Mouse (Mus musculus) erythroid progenitor cell, adult 5-6 weeks (primary cell): Measurements from ENCODE around the gene Chst14. TPM values are rescaled to one million over a fixed set of nuclear protein-coding genes. Genes with fewer than 3 reads are reported as not detected.
A peak's percentile ranks its signal among the peaks of the same experiment; 100 is the strongest.

Source experiments
- ATAC-seq: replicated peaks from 2 replicates; pipeline ENCODE4 v1.8.0; 2016; ENCODE audit warnings: moderate number of reproducible peaks, mild to moderate bottlenecking, moderate TSS enrichment, inconsistent platforms; ENCODE audit not compliant: poor library complexity, low FRiP score, severe bottlenecking
- total RNA-seq, 2 experiments: library from RNA; stranded (forward) in 1 of 2; stranded (reverse) in 1 of 2; fragments of 150-400 nt in 1 of 2; fragments of 186-747, 209-891 nt in 1 of 2; gene quantifications; 2 replicates each; pipeline versions ENCODE4 v1.2.3 to v1.2.4; 2015 to 2017; ENCODE audit warnings: low replicate concordance in 2 of 2

The Chst14 gene
- total RNA-seq, 2 experiments from 2014 or later = not detected

DNA sequence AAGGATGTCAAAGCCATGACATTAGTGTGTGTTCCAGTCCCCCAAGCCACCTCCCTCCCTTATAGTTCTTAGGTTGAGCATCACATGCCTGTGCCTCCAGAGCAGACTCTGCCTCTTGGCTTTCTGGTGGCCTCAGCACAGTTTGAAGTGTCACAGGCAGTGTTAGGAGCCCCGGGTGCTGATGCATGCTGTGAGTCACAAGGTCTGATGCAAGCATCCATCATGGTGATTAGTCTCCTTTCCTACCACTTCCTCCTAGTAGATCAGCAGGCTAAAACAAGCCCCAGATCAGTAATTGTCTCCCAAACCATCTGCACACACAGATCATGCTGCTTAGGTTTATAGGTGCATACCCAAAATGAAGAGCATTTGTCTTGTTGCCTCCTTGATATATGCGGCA, 35.2 kb downstream of the Chst14 start:
- no peak for ATAC-seq

DNA sequence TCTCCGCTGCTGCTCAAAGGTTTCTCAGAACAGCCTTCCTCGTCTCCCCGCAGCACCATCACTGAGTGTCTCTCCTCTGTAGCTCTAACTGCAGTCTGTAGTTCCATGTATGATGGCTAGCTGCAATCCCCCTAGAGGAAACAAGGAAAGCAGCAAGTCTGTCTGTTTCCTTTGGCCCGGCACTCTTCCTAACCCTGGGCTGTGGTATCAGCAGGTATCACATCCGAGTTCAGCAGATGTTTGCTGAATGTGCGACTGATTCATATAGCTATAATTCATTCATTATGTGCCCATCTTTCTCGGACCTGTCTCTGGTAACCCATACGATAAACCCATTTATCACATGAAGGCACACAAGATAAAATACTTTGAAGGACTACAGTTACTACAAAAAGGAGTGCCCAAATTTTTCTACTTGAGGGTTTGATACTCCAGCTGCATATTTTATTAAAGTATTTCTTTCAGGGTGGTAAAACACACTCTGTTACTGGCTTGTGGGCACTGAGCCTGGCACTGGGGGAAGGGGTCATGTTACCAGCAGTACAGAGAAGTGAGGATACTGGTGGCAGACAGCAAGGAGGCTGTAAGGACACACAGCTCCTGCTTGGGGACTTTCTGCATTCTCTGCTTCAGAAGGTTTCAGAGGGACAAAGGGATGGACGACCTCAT, 36.8 kb downstream of the Chst14 start:
- peak; percentile 68 for ATAC-seq

DNA sequence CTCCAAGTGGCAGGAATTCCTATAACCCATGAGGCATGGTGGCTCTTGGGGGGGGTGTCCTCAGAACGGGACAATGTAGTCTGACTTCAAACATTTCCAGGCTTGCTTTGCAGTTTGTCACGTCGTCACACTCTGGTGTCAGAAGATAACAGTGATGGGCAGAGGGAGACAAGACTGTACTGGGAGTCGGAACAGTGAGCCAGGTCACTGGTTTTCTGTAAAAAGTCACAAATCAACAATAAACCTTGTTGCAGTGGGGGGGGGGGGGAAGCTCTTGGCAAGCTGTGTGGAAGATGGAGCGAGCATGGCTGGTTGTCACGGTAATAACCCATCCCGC, 37.3 kb downstream of the Chst14 start:
- peak; percentile 70 for ATAC-seq

DNA sequence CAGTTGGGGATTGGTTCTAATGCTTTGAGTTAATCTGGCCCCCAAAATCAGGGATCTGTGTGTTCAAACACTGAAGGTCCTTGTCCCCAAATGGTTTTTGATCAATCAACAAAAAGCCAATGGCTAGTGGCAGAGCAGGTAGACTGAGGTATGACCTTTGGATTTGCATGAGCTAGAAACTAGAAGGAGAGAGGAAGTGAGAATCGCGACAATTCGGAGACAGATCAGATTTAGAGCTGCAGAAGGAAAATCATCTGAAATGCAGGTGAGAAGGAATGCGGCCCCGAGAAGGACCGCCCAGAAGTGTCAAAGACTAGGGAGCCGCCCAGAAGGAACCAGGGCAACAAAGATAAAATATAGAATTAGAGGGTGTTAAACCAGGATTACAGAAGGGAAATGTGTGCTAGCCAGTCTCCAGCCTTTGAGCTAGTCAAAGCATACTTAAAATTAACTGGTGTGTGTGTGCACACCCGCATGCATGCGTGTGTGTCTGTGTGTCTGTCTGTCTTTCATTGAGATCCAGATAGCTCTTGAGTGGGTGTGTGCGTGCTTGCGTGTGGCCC, 43.4 kb downstream of the Chst14 start:
- no peak for ATAC-seq

- no peak for ATAC-seq
Measured at GRCm38 (mm10) chr2:118972048-118972447, 45.8 kb downstream of the Chst14 start.

DNA sequence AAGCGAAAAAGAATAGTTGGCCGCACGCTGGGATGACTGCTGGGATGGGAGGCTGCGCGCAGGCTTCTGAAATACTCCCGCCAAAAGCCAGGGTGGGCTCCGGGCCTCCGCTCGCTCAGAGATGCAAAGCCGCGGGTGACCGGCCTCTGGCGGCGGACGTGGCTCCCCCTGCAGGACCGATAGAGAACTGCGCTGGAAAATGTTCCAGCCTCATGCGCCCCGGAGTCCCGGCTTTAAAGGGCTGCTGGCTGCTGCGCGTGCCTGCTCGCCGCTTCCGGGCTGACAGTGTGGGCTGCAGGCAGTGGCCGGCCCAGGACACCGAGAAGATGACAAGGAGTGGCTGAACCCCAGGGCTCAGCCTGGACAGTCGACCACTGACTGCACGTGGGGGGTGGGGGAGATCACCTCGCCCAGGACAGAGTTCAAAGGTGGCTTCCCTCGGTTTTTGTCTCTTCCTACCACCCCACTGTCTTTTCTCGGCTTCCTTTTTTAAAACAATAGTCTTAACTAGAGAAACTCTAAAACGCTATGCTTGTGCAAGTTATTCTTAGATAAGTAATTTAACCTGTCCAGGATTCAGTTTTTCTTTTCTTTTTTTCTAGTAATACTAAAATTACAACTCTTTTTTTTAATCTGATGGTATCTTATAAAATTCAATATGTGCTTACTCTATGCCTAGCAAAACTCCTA, 46.5 kb downstream of the Chst14 start:
- peak; percentile 87 for ATAC-seq

DNA sequence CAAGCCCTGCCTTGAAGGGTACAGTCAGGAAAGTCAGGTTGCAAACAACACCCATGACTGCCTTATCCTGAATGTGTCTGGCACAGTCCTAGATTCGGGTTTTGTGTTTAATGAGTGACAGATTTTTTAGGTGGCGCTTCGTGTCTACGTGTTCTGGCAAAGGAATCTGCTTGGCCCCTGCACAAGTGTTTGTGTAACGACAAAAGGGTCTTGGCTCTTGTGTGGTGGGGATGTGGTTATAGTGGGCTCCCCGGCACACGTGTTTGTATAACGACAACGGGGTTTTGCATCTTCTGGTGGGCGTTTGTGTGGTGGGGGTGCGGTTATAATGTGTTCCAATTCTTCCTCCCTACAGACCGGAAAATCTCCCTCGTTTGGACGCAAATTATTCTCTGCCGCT, 49.6 kb downstream of the Chst14 start:
- no peak for ATAC-seq

- peak; percentile 77 for ATAC-seq
Measured at GRCm38 (mm10) chr2:118976282-118976929, 50.1 kb downstream of the Chst14 start.

DNA sequence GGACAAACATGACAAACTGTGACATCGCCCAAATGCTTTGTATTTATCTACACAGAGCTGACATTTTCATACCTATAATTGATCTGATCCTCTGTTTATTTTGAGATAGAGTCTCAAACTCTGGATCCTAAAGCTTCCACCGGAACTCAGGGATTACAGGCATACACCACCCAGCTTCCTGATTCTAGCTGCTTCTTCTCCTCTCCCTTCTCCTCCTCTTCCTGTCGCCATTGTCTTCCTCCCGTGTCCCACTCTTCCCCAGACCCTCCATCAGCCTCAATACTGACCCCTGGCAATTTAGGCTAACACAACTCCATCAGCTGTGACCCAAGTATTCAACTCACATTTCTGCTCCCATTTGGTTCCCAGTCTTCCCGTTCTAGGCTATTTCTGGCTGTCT, 50.6 kb downstream of the Chst14 start:
- ATAC-seq = no peak

- ATAC-seq = no peak
Measured at GRCm38 (mm10) chr2:118978064-118978463, 51.8 kb downstream of the Chst14 start.

Other genes with a start within 250 kb of the Chst14 start
- gene Ankrd63, start 222.5 kb upstream of the Chst14 start, total RNA-seq (2015; ENCODE audit: low replicate concordance) = not detected in 2 replicates
- gene Ankrd63, start 222.5 kb upstream of the Chst14 start, total RNA-seq (2017; ENCODE audit: low replicate concordance) = not detected in 2 replicates
- 14.3 and 18.4 TPM in 2 replicates for gene Plcb2, start 198.1 kb upstream of the Chst14 start, total RNA-seq (2015; ENCODE audit: low replicate concordance)
- gene Plcb2, start 198.1 kb upstream of the Chst14 start, total RNA-seq (2017; ENCODE audit: low replicate concordance) = 9.8 and 12.3 TPM in 2 replicates
- gene Inafm2, start 180.7 kb upstream of the Chst14 start, total RNA-seq (2015; ENCODE audit: low replicate concordance) = 5.0 and 8.4 TPM in 2 replicates
- gene Inafm2, start 180.7 kb upstream of the Chst14 start, total RNA-seq (2017; ENCODE audit: low replicate concordance) = 1.3 and 3.6 TPM in 2 replicates
- gene Ccdc9b, start 163.8 kb upstream of the Chst14 start, total RNA-seq (2015; ENCODE audit: low replicate concordance) = 2.1 TPM in 1 of 2 replicates, not detected in the other
- gene Ccdc9b, start 163.8 kb upstream of the Chst14 start, total RNA-seq (2017; ENCODE audit: low replicate concordance) = 0.30 and 0.51 TPM in 2 replicates
- gene Phgr1, start 153.7 kb upstream of the Chst14 start, total RNA-seq (2015; ENCODE audit: low replicate concordance) = not detected in 2 replicates
- not detected in 2 replicates for gene Phgr1, start 153.7 kb upstream of the Chst14 start, total RNA-seq (2017; ENCODE audit: low replicate concordance)
- gene Disp2, start 146.8 kb upstream of the Chst14 start, total RNA-seq (2015; ENCODE audit: low replicate concordance) = not detected in 2 replicates
- gene Disp2, start 146.8 kb upstream of the Chst14 start, total RNA-seq (2017; ENCODE audit: low replicate concordance) = 0.26 TPM in 1 of 2 replicates, not detected in the other
- gene Knstrn, start 112.5 kb upstream of the Chst14 start, total RNA-seq (2015; ENCODE audit: low replicate concordance) = 48.2 and 74.6 TPM in 2 replicates
- gene Knstrn, start 112.5 kb upstream of the Chst14 start, total RNA-seq (2017; ENCODE audit: low replicate concordance) = 156 and 210 TPM in 2 replicates
- gene Ivd, start 64.5 kb upstream of the Chst14 start, total RNA-seq (2015; ENCODE audit: low replicate concordance) = 5.4 and 6.3 TPM in 2 replicates
- 1.9 and 7.3 TPM in 2 replicates for gene Ivd, start 64.5 kb upstream of the Chst14 start, total RNA-seq (2017; ENCODE audit: low replicate concordance)
- 7.6 and 8.8 TPM in 2 replicates for gene Bahd1, start 26.1 kb upstream of the Chst14 start, total RNA-seq (2015; ENCODE audit: low replicate concordance)
- 14.5 and 15.1 TPM in 2 replicates for gene Bahd1, start 26.1 kb upstream of the Chst14 start, total RNA-seq (2017; ENCODE audit: low replicate concordance)
- gene Ccdc32, start 102.9 kb downstream of the Chst14 start, total RNA-seq (2015; ENCODE audit: low replicate concordance) = 4.6 and 7.2 TPM in 2 replicates
- 10.1 and 12.9 TPM in 2 replicates for gene Ccdc32, start 102.9 kb downstream of the Chst14 start, total RNA-seq (2017; ENCODE audit: low replicate concordance)
- gene Rpusd2, start 108.3 kb downstream of the Chst14 start, total RNA-seq (2015; ENCODE audit: low replicate concordance) = 2.1 and 2.5 TPM in 2 replicates
- 0.61 and 0.90 TPM in 2 replicates for gene Rpusd2, start 108.3 kb downstream of the Chst14 start, total RNA-seq (2017; ENCODE audit: low replicate concordance)
- gene Knl1, start 120.6 kb downstream of the Chst14 start, total RNA-seq (2015; ENCODE audit: low replicate concordance) = 282 and 376 TPM in 2 replicates
- gene Knl1, start 120.6 kb downstream of the Chst14 start, total RNA-seq (2017; ENCODE audit: low replicate concordance) = 418 and 469 TPM in 2 replicates
- 51.2 and 66.7 TPM in 2 replicates for gene Rad51, start 186.3 kb downstream of the Chst14 start, total RNA-seq (2015; ENCODE audit: low replicate concordance)
- 23.8 and 50.4 TPM in 2 replicates for gene Rad51, start 186.3 kb downstream of the Chst14 start, total RNA-seq (2017; ENCODE audit: low replicate concordance)
- 38.9 and 41.1 TPM in 2 replicates for gene Rmdn3, start 230.5 kb downstream of the Chst14 start, total RNA-seq (2015; ENCODE audit: low replicate concordance)
- gene Rmdn3, start 230.5 kb downstream of the Chst14 start, total RNA-seq (2017; ENCODE audit: low replicate concordance) = 75.8 and 76.1 TPM in 2 replicates
- gene Gchfr, start 241.3 kb downstream of the Chst14 start, total RNA-seq (2015; ENCODE audit: low replicate concordance) = not detected in 2 replicates
- not detected in 2 replicates for gene Gchfr, start 241.3 kb downstream of the Chst14 start, total RNA-seq (2017; ENCODE audit: low replicate concordance)
- gene Gm14137, start 248.0 kb downstream of the Chst14 start, total RNA-seq (2015; ENCODE audit: low replicate concordance) = not detected in 2 replicates
- gene Gm14137, start 248.0 kb downstream of the Chst14 start, total RNA-seq (2017; ENCODE audit: low replicate concordance) = 0.53 TPM in 1 of 2 replicates, not detected in the other